Mouse (Mus musculus): ENCODE results near the gene Myrip.

The Myrip gene

GRCm38 (mm10) chr9:120338172-120338571 is 36.9 kb downstream of the Myrip start:
- DNase-seq (ENCODE audit: low read depth) = no peak

- DNase-seq (ENCODE audit: low read depth) = peak; percentile 93
Observed at GRCm38 (mm10) chr9:120339975-120340695, 38.8 kb downstream of the Myrip start.

- DNase-seq (ENCODE audit: low read depth) = no peak
Observed at GRCm38 (mm10) chr9:120343123-120343790, 41.9 kb downstream of the Myrip start.

- DNase-seq (ENCODE audit: low read depth) = no peak
Observed at GRCm38 (mm10) chr9:120345651-120346151, 44.4 kb downstream of the Myrip start.

- no peak for DNase-seq (ENCODE audit: low read depth)
Observed at GRCm38 (mm10) chr9:120349145-120349544, 47.8 kb downstream of the Myrip start.

GRCm38 (mm10) chr9:120350346-120350745 is 49.0 kb downstream of the Myrip start:
- DNase-seq (ENCODE audit: low read depth) = no peak

- no peak for DNase-seq (ENCODE audit: low read depth)
Observed at GRCm38 (mm10) chr9:120351061-120351460, 49.7 kb downstream of the Myrip start.

- no peak for DNase-seq (ENCODE audit: low read depth)
Observed at GRCm38 (mm10) chr9:120351474-120351873, 50.2 kb downstream of the Myrip start.

- DNase-seq (ENCODE audit: low read depth) = no peak
Observed at GRCm38 (mm10) chr9:120353036-120353435, 51.7 kb downstream of the Myrip start.

GRCm38 (mm10) chr9:120353967-120354366 is 52.7 kb downstream of the Myrip start:
- DNase-seq (ENCODE audit: low read depth) = no peak

- DNase-seq (ENCODE audit: low read depth) = no peak
Observed at GRCm38 (mm10) chr9:120354550-120355345, 53.4 kb downstream of the Myrip start.

- no peak for DNase-seq (ENCODE audit: low read depth)
Observed at GRCm38 (mm10) chr9:120356490-120356889, 55.2 kb downstream of the Myrip start.

GRCm38 (mm10) chr9:120358060-120358459 is 56.7 kb downstream of the Myrip start:
- DNase-seq (ENCODE audit: low read depth) = no peak

GRCm38 (mm10) chr9:120360397-120361177 is 59.3 kb downstream of the Myrip start:
- peak; percentile 22 for DNase-seq (ENCODE audit: low read depth)

GRCm38 (mm10) chr9:120361656-120362055 is 60.3 kb downstream of the Myrip start:
- DNase-seq (ENCODE audit: low read depth) = no peak

- no peak for DNase-seq (ENCODE audit: low read depth)
Observed at GRCm38 (mm10) chr9:120362684-120363083, 61.4 kb downstream of the Myrip start.

- DNase-seq (ENCODE audit: low read depth) = no peak
Observed at GRCm38 (mm10) chr9:120364653-120365283, 63.5 kb downstream of the Myrip start.

GRCm38 (mm10) chr9:120367526-120367925 is 66.2 kb downstream of the Myrip start:
- no peak for DNase-seq (ENCODE audit: low read depth)

GRCm38 (mm10) chr9:120371633-120372032 is 70.3 kb downstream of the Myrip start:
- DNase-seq (ENCODE audit: low read depth) = no peak

GRCm38 (mm10) chr9:120372347-120372746 is 71.0 kb downstream of the Myrip start:
- no peak for DNase-seq (ENCODE audit: low read depth)

- DNase-seq (ENCODE audit: low read depth) = peak; percentile 67
Observed at GRCm38 (mm10) chr9:120377726-120378125, 76.4 kb downstream of the Myrip start.
